Mouse (Mus musculus): ENCODE measurements around the gene Add3.

The Add3 gene

DNA sequence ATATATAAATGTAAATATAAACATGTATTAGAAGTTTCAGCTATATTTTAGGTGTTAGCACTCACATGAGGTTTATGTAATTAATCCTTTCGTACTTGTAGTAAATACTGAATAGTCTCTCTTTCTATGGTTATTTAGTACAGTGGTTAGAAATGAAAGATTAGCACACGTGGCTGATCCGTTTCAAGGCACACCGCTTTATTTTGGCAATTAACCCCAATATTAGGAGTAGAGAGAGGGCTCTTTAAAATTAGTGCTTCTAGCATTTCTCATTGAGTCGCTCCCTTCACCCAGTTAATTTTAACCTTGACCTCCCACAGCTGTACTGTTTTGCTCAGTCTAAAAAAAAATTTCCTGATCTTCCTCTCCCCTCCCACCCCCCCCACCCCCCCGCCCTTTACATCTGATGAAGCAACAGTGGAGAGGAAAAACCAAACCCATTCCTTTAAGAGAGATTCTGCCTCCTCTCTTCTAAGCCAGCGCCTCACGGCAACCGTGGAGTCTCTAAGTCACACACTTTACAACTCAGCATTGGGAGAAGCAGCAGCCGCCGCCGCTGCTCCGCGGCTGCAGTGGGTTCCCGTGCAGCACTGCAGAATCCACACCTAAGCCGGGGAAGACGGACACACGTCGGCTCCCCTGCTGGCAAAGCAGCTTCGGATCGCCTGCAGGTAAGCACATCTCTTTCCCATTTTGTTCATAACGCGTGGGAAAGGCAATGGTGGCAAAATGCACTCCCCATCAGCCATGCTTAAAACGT, at the start of gene Add3:
Gene Add3, plus strand, starts transcription at position 400 of the 760 bp plus-strand sequence.
- in situ Hi-C loops (cut with MboI; ENCODE audit: unreplicated experiment in 2 of 2), result loop anchor here in 1 of 2 experiments (25.0 kb wide), 1 partner anchor 747 kb away; the partner anchor contains the start of gene Pdcd4

DNA sequence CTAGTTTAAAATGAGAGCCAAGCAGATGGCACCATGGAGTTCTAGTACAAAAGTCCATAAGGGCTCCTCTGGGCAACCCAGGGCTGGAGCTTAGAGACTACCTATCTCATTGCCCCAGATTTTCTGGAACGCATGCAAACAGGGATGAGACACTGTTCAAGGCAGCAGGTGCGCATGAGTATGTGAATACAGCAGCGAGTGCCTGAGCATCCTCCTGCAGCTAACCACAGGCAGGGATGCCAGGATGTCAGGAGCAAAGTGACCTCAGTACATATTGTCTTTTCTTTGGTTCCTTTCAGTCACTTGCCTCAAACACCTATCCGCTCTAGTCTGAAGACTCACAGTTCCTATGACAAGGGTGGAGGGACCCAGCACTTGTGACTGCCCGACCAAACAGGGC, 49.6 kb upstream of the Add3 start:
- in situ Hi-C loops (cut with MboI; ENCODE audit: unreplicated experiment in 2 of 2), result no loop called here

GRCm38 (mm10) chr19:53092251-53092650, 48.0 kb upstream of the Add3 start:
- in situ Hi-C loops (cut with MboI; ENCODE audit: unreplicated experiment in 2 of 2), result no loop called here

DNA sequence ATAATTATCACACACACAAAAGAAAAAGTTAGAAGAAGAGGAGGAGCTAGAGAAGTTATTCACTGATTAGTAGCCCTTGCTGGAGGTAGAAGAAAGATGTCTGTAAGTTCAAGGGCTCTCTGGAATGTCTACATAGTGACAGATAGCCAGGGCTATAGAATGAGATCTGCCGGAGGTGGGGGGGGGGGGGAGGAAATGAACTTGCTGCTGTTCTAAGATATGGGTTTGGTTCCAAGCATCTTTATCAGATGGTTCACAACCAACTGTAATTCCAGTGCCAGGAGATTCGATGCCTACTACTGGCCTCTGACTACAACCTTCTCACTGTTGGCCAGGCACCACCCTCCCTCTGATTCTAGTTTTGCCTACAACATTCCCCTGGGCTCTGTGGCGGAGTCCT, 46.9 kb upstream of the Add3 start:
- in situ Hi-C loops (cut with MboI; ENCODE audit: unreplicated experiment in 2 of 2), result no loop called here

DNA sequence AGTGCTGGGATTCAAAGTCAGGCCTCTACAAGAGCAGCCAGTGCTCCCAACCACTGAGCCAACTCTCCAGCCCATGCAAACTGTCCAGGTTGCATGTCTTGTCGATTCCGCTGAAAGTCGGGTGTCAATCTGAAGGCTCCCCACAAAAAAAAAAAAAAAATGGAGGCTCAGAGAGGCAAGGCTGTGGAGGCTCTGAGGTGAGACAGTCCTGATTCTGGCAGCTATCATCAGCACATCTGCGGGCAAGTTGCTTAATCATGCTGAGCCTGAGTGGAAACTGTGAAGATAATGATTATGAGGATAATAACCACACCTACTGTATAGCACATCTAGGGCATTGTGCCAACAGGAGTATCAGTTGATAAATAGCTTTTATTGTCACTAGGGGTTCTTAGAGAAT, 45.6 kb upstream of the Add3 start:
- in situ Hi-C loops (cut with MboI; ENCODE audit: unreplicated experiment in 2 of 2), result no loop called here

GRCm38 (mm10) chr19:53101374-53102300, 38.6 kb upstream of the Add3 start:
- in situ Hi-C loops (cut with MboI; ENCODE audit: unreplicated experiment in 2 of 2), result loop anchor here in 1 of 2 experiments (10.0 kb wide), 2 partner anchors 113 to 223 kb away; no protein-coding TSS in a partner anchor

DNA sequence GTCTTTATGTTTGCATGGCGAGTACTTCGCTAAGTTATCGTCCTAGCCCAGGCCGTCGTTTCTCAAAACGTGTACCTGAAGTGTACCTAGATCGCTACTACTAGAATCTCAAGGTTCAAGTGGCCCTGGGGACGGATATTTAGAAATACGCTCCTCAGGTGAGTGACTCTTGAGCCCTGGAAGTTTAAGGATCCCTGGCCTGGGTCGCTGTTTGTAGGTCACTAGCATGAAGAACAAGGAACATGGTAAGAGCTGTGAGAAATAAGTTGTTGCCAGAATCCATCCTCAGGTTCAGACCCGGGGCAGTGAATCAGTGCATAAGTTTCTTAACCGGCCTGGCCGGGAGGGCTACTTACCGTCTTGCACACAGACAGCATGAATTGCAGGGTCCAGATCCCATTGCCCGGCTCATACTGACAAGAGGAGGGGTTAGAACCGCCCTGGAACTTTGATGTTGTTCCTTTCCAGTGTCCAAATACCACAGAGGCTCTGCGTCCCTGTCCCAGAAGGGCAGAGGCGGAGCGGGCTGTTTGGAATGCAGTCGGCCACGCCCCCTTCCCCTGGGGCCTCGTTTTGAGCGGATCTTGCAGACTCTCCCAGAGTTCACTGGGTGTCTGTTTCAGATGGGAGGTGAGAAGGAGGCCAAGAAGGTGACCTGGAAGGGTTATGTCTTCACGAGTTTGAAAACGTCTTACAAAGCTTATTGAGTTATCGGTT, 34.7 kb upstream of the Add3 start:
- in situ Hi-C loops (cut with MboI; ENCODE audit: unreplicated experiment in 2 of 2), result loop anchor here (5.0 to 10.0 kb wide), 4 partner anchors 109 to 219 kb away; no protein-coding TSS in a partner anchor

- in situ Hi-C loops (cut with MboI; ENCODE audit: unreplicated experiment in 2 of 2), result loop anchor here (5.0 to 10.0 kb wide), 4 partner anchors 108 to 218 kb away; no protein-coding TSS in a partner anchor
Measured at GRCm38 (mm10) chr19:53106952-53107351, 33.3 kb upstream of the Add3 start.

DNA sequence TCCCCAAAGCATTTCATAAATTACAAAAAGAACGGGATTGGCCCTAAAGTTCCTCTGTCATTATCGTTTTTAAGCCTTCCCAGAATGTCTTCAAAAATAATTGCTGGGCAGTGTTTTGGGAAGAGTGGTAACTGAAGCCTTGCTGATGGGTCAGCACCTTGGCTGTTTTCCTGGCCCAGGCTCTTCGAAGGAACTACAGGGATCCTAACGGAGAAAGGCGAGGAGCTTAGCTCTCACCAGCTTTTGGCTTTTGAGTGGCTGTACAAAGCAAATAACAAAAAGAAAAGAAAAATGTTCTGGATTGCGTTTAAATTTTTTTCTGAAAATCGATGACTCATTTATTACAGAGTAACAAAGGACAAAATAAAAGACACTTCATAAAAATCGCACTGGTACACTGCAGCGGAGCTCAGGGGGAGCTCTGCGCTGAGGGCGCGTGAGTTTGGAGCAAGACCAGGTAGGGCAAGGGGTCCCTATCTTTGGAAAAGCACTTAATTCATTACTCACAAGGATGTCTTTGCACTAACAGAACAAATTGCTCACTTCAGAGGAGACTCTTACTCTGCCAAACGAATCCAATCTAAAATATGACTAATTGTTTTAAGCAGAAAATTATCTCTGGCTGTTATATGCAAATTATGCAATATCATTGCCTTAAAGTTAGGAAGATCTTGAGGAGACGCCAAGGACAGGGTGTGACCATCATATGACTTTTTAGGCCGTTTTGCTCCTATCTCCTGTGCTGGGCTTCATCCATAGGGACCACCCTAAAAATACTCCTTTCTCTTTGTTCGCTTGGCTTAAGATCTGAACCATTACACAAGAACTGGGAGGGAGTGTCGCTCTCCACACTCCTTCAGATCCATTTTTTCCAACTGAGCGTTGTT, 32.6 kb upstream of the Add3 start:
- in situ Hi-C loops (cut with MboI; ENCODE audit: unreplicated experiment in 2 of 2), result loop anchor here (5.0 to 10.0 kb wide), 4 partner anchors 107 to 217 kb away; no protein-coding TSS in a partner anchor

DNA sequence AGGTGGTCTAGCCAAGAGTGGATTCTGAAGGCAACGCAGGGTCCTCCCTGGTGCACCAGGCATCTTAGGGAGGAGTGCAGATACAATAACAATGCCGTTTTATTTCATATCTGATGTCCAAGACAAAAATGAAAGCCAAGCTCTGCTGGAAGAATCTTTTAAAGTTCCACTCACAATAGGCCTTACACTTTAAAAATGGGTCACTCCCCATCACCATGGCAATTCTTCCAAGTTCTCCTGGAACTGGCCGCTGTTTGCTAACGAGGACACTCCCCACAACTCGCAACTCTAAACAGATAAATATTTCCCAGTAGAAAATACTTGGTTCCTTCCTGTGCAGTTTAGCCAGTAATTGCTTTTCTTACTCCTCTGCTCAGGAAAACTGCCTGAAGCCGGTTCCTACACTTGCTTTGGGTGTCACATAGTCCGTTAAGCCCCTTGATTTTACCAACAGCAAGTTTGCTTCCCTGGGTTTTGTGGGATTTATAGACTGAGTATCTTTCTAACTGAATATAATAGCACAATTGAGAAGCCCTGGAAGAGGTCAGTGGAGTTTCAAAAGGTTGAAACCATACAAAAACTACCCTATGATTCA, 28.1 kb upstream of the Add3 start:
- in situ Hi-C loops (cut with MboI; ENCODE audit: unreplicated experiment in 2 of 2), result no loop called here

- in situ Hi-C loops (cut with MboI; ENCODE audit: unreplicated experiment in 2 of 2), result no loop called here
Measured at GRCm38 (mm10) chr19:53119255-53119795, 20.9 kb upstream of the Add3 start.

GRCm38 (mm10) chr19:53120483-53120882, 19.8 kb upstream of the Add3 start:
- in situ Hi-C loops (cut with MboI; ENCODE audit: unreplicated experiment in 2 of 2), result no loop called here

GRCm38 (mm10) chr19:53122641-53123241, 17.5 kb upstream of the Add3 start:
- in situ Hi-C loops (cut with MboI; ENCODE audit: unreplicated experiment in 2 of 2), result no loop called here

GRCm38 (mm10) chr19:53123301-53123700, 16.9 kb upstream of the Add3 start:
- in situ Hi-C loops (cut with MboI; ENCODE audit: unreplicated experiment in 2 of 2), result no loop called here

GRCm38 (mm10) chr19:53125679-53126078, 14.6 kb upstream of the Add3 start:
- in situ Hi-C loops (cut with MboI; ENCODE audit: unreplicated experiment in 2 of 2), result loop anchor here in 1 of 2 experiments (25.0 kb wide), 1 partner anchor 762 kb away; the partner anchor contains the start of gene Pdcd4

DNA sequence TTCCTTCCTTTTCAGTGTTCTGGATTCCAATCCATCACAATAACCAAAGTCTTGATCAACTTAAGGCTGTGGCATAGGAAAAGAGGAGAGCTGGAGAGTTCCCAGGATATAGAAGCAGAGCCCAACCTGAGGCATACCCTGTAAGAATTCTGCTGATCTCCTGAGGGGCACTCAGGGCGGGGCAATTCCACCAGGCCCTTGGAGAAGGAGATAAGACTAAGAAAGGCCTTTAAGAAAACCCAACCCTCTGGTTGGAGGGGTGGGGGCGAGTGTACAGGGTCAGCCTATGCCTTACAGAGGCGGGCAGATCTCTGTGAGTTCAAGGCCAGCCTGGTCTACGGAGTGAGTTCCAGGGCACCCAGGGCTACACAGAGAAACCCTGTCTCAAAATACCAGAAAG, 13.7 kb upstream of the Add3 start:
- in situ Hi-C loops (cut with MboI; ENCODE audit: unreplicated experiment in 2 of 2), result loop anchor here in 1 of 2 experiments (25.0 kb wide), 1 partner anchor 761 kb away; the partner anchor contains the start of gene Pdcd4

DNA sequence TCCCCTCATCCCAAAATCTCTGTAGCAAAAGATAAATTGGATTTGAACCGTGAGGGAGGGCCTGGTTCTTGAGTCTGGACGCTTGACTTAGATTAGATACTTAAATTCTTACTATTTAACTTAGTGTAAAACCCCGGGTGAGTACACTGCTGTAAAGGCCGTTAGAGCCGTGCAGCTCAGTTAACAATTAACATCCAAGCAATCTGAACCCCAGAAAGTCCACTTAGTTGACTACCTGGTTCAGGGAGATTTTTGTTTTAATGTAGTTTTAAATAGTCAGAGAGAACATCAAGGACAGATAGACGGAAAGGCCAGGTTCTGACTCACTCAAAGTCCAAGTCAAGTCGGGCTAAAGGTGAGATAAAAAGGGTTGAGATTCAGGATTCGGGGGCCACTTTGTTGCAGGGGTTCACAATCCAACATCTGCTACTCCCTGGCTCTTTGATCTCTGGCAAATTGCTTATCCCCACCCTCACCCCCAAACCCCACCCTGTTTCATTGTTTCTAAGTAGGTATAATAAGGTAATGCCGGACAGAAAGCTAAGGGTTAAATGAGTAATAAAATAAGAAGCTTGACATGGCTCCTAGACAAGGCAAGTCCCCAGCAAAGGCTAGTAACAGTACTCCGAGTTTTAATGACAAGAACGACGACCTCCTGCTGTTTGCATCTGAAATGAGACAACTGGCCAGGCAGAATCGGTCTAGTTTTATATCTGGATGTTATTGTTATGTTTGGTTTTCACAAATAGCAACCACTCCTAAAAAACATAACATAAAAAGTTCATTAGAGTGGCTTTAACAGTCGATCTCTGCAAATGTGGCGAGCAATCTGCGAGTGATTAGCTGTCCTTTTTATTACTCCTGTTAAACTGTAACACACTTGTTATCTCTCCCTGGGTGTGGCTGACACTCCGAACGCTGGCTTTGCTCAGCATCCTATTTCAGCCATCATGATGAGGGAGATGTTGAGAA, 12.6 kb upstream of the Add3 start:
- in situ Hi-C loops (cut with MboI; ENCODE audit: unreplicated experiment in 2 of 2), result loop anchor here in 1 of 2 experiments (25.0 kb wide), 1 partner anchor 760 kb away; the partner anchor contains the start of gene Pdcd4
